Mouse (Mus musculus): ENCODE measurements around the gene Fgfr2. TPM values are rescaled to one million over a fixed set of nuclear protein-coding genes. Genes with fewer than 3 reads are reported as not detected.
A peak's percentile ranks its signal among the peaks of the same experiment; 100 is the strongest.

The Fgfr2 gene
- polyA plus RNA-seq, 1 experiment from 2014 or later, result 169 TPM

DNA sequence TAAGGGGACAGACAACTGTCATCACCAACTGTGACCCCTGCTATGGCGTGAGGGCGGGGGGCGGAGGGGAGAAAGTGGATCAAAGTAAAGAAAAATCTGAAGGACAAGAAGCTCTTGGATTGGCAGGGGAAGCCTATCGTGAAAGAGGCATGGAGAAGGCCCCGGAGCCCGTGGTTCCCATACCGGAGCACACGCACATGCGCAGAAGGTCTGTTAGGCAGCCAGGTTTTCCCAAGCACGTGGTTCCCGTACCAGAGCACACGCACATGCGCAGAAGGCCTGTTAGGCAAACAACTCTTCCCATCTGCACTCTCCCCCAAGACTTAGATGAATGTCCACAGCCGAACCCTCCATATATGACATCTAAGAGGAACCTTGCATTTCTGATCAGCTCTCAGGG, 878.5 kb downstream of the Fgfr2 start:
- Histone ChIP-seq H3K4me2 (replicated peaks; ENCODE audit: low read depth, low read length) (no peak overlapping the region), H3K27ac (ENCODE audit: low read length) (no peak overlapping the region), H3K4me1 (ENCODE audit: control insufficient read depth, insufficient read depth, low read length) (no peaks in the 10 kb centered on the region; the same call in 1 of the 2 replicates), H3K4me3 (ENCODE audit: low read depth, low read length) (no peak overlapping the region), H3K36me3 (ENCODE audit: control insufficient read depth, insufficient read depth, low read length) (peaks cover 20% of the 10 kb centered on the region; the same call in 1 of the 2 replicates), H3K9ac (replicated peaks; ENCODE audit: low read depth, low read length) (no peak overlapping the region), H3K27me3 (ENCODE audit: control insufficient read depth, insufficient read depth, low read length) (no peaks in the 10 kb centered on the region), H3K9me3 (ENCODE audit: control insufficient read depth, low read depth, low read length) (no peaks in the 10 kb centered on the region)
- ATAC-seq (ENCODE audit: insufficient number of reproducible peaks, insufficient read depth, low FRiP score, low read depth), result no peak
- WGBS, result 91% methylated on average over 14 of the region's 14 CpGs

DNA sequence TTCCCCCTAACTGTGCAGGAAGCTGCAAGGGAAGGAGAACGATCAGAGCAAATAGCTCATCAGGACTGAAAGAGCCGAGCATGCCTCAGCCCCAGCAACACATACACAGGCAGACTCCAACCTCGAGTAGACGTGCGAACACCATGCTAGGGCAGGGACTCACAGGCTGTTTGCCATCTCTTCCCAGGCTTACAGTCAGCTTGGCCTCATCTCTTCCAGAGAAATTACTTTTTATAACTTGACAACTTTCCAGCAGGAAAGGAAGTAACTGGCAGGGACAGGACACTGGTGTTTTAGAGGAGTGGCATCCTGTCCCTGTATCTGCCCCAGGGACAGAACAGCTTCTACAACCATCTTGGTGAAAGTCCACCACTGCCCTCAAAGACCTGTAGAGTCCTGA, 879.9 kb downstream of the Fgfr2 start:
- H3K36me3 ChIP-seq (ENCODE audit: control insufficient read depth, insufficient read depth, low read length), result peaks cover 23% of the 10 kb centered on the region; the same call in 1 of the 2 replicates
- no peaks in the 10 kb centered on the region for H3K9me3 ChIP-seq (ENCODE audit: control insufficient read depth, low read depth, low read length)
- 89% methylated on average over 5 of the region's 5 CpGs for WGBS
- no peak overlapping the region for H3K9ac ChIP-seq (replicated peaks; ENCODE audit: low read depth, low read length)
- H3K27ac ChIP-seq (ENCODE audit: low read length), result no peak overlapping the region; the same call in 1 of the 2 replicates
- H3K4me2 ChIP-seq (replicated peaks; ENCODE audit: low read depth, low read length), result no peak overlapping the region
- H3K4me3 ChIP-seq (ENCODE audit: low read depth, low read length), result no peak overlapping the region
- ATAC-seq (ENCODE audit: insufficient number of reproducible peaks, insufficient read depth, low FRiP score, low read depth), result no peak
- H3K27me3 ChIP-seq (ENCODE audit: control insufficient read depth, insufficient read depth, low read length), result no peaks in the 10 kb centered on the region
- no peaks in the 10 kb centered on the region; the same call in 1 of the 2 replicates for H3K4me1 ChIP-seq (ENCODE audit: control insufficient read depth, insufficient read depth, low read length)

DNA sequence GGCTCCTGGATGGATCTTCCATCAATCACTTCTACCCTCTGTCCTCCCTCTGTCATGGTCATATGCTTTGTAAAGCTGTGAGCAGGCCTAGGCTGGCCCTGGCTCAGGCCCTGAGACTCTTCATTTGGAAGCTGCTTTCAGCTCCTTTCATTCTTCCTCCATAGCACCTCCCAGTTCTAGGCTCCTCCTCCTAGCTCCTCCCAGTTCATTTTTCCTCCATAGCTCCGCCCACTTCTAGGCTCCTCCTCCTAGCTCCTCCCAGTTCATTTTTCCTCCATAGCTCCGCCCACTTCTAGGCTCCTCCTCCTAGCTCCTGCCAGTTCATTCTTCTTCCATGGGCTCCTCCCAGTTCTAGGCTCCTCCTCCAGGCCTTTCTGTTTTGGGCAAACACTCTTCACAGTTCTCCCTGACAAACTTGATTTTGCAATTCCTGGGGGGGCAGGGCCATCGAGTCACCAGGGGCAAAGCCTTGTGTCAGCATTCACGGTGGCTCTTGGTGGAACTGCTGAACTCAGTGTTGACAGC, 880.5 kb downstream of the Fgfr2 start:
- no peaks in the 10 kb centered on the region for H3K27me3 ChIP-seq (ENCODE audit: control insufficient read depth, insufficient read depth, low read length)
- no peak overlapping the region for H3K9ac ChIP-seq (replicated peaks; ENCODE audit: low read depth, low read length)
- WGBS, result 46% methylated on average over 4 of the region's 4 CpGs
- H3K27ac ChIP-seq (ENCODE audit: low read length), result no peak overlapping the region; the same call in 1 of the 2 replicates
- no peaks in the 10 kb centered on the region; the same call in 1 of the 2 replicates for H3K4me1 ChIP-seq (ENCODE audit: control insufficient read depth, insufficient read depth, low read length)
- H3K36me3 ChIP-seq (ENCODE audit: control insufficient read depth, insufficient read depth, low read length), result peaks cover 28% of the 10 kb centered on the region; the same call in 1 of the 2 replicates
- ATAC-seq (ENCODE audit: insufficient number of reproducible peaks, insufficient read depth, low FRiP score, low read depth), result peak; percentile 56; the same call in 1 of the 2 replicates
- H3K9me3 ChIP-seq (ENCODE audit: control insufficient read depth, low read depth, low read length), result no peaks in the 10 kb centered on the region
- no peak overlapping the region for H3K4me2 ChIP-seq (replicated peaks; ENCODE audit: low read depth, low read length)
- no peak overlapping the region for H3K4me3 ChIP-seq (ENCODE audit: low read depth, low read length)

DNA sequence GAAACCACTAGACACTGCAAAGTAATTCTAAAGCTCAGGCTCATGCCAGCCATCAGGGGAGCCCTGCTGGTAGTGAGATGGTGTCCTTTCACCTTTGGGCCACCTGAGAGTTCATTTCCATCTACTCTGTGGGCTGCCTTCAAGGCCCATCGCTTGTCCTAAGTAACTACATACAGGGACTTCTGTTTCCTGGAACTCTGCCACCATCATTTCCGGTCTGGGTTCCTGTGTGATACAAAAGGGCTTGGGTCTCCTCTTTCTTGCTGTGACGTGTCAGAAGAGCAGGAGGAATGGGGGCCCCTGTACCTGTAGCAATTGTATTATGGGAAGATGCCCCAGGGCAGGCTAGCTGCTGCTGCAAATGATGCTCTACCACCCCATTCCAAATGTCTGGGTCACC, 884.2 kb downstream of the Fgfr2 start:
- no peak overlapping the region for H3K4me2 ChIP-seq (replicated peaks; ENCODE audit: low read depth, low read length)
- ATAC-seq (ENCODE audit: insufficient number of reproducible peaks, insufficient read depth, low FRiP score, low read depth), result no peak
- H3K9ac ChIP-seq (replicated peaks; ENCODE audit: low read depth, low read length), result no peak overlapping the region
- H3K36me3 ChIP-seq (ENCODE audit: control insufficient read depth, insufficient read depth, low read length), result peaks cover 31% of the 10 kb centered on the region; the same call in 1 of the 2 replicates
- H3K27ac ChIP-seq (ENCODE audit: low read length), result no peak overlapping the region
- 0 out of 2 replicates have a peak, but pooled peaks cover 5% of the 10 kb centered on the region for H3K4me1 ChIP-seq (ENCODE audit: control insufficient read depth, insufficient read depth, low read length)
- no peaks in the 10 kb centered on the region for H3K9me3 ChIP-seq (ENCODE audit: control insufficient read depth, low read depth, low read length)
- 80% methylated on average over 3 of the region's 3 CpGs for WGBS
- H3K27me3 ChIP-seq (ENCODE audit: control insufficient read depth, insufficient read depth, low read length), result no peaks in the 10 kb centered on the region
- H3K4me3 ChIP-seq (ENCODE audit: low read depth, low read length), result no peak overlapping the region

DNA sequence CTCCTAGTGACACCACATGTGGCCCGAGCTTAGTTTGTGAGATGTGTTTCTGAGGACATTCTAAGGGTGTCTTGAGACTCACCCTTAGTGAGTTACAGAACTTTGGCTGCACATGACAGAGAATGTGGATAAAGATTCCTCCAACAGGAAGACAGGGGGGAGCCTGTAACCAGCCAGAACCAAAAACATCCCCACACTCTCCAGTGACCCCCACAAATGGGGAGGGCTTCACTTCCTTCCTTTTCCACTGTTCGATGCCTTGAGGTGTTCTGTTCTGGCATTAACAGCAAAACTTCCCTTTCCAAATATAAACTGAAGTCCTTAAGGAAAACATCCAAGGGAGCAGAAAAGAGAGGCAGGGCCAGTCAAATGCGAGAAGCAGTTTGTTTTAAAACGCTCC, 886.0 kb downstream of the Fgfr2 start:
- H3K9ac ChIP-seq (replicated peaks; ENCODE audit: low read depth, low read length), result no peak overlapping the region
- H3K4me2 ChIP-seq (replicated peaks; ENCODE audit: low read depth, low read length), result no peak overlapping the region
- peak overlapping the region; percentile 21; the same call in 1 of the 2 replicates for H3K27ac ChIP-seq (ENCODE audit: low read length)
- 0 out of 2 replicates have a peak, but pooled peaks cover 6% of the 10 kb centered on the region for H3K4me1 ChIP-seq (ENCODE audit: control insufficient read depth, insufficient read depth, low read length)
- no peak overlapping the region for H3K4me3 ChIP-seq (ENCODE audit: low read depth, low read length)
- H3K36me3 ChIP-seq (ENCODE audit: control insufficient read depth, insufficient read depth, low read length), result peaks cover 31% of the 10 kb centered on the region; the same call in 1 of the 2 replicates
- 54% methylated on average over 4 of the region's 4 CpGs for WGBS
- H3K9me3 ChIP-seq (ENCODE audit: control insufficient read depth, low read depth, low read length), result no peaks in the 10 kb centered on the region
- ATAC-seq (ENCODE audit: insufficient number of reproducible peaks, insufficient read depth, low FRiP score, low read depth), result no peak
- H3K27me3 ChIP-seq (ENCODE audit: control insufficient read depth, insufficient read depth, low read length), result no peaks in the 10 kb centered on the region

DNA sequence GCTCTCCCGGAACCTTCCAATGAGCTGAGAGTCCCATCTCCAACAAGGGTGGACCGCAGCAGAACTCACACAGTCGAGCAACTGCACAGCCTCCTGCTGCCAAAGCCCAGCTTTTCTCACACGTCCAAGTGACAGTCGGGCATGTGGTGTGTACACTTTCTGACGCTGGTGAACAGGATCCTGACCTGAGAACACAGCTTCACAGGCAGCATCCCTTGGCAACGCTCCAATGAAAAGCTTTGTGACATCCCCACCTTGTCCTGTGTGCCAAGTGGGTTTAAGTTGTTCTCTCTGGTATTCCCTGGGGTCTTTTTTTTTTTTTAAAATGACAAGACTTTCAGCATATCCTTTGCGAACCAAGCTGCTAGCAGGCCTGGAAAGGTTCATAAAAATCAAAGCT, 886.4 kb downstream of the Fgfr2 start:
- H3K27me3 ChIP-seq (ENCODE audit: control insufficient read depth, insufficient read depth, low read length), result no peaks in the 10 kb centered on the region
- H3K27ac ChIP-seq (ENCODE audit: low read length), result no peak overlapping the region
- no peaks in the 10 kb centered on the region for H3K9me3 ChIP-seq (ENCODE audit: control insufficient read depth, low read depth, low read length)
- WGBS, result 76% methylated on average over 8 of the region's 8 CpGs
- H3K9ac ChIP-seq (replicated peaks; ENCODE audit: low read depth, low read length), result no peak overlapping the region
- 0 out of 2 replicates have a peak, but pooled peaks cover 6% of the 10 kb centered on the region for H3K4me1 ChIP-seq (ENCODE audit: control insufficient read depth, insufficient read depth, low read length)
- no peak overlapping the region for H3K4me3 ChIP-seq (ENCODE audit: low read depth, low read length)
- ATAC-seq (ENCODE audit: insufficient number of reproducible peaks, insufficient read depth, low FRiP score, low read depth), result no peak
- no peak overlapping the region for H3K4me2 ChIP-seq (replicated peaks; ENCODE audit: low read depth, low read length)
- H3K36me3 ChIP-seq (ENCODE audit: control insufficient read depth, insufficient read depth, low read length), result peaks cover 29% of the 10 kb centered on the region; the same call in 1 of the 2 replicates

DNA sequence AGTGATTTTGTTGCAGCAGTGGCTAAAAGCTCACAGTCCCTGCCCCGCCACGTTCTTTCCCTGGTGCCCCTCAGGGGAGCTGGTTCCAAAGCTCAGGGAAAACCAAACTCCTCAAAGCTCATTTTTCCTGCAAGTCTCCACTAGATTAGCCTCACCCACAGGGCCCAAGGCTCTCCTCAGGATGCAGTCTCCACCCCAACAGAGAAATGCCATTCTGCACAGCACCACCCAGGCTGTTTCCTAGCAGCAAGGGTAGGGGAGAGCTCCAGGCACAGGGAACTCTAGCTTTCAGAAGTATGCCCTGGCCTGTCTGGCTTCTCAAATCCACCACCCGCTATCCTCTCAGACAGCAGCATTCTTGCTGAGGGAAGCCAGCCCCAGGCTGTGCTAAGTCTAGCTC, 888.9 kb downstream of the Fgfr2 start:
- no peak overlapping the region for H3K9ac ChIP-seq (replicated peaks; ENCODE audit: low read depth, low read length)
- peaks cover 21% of the 10 kb centered on the region; the same call in 1 of the 2 replicates for H3K36me3 ChIP-seq (ENCODE audit: control insufficient read depth, insufficient read depth, low read length)
- H3K27me3 ChIP-seq (ENCODE audit: control insufficient read depth, insufficient read depth, low read length), result no peaks in the 10 kb centered on the region
- 51% methylated on average over 3 of the region's 3 CpGs for WGBS
- no peaks in the 10 kb centered on the region for H3K9me3 ChIP-seq (ENCODE audit: control insufficient read depth, low read depth, low read length)
- peak overlapping the region; percentile 44; the same call in 1 of the 2 replicates for H3K27ac ChIP-seq (ENCODE audit: low read length)
- 0 out of 2 replicates have a peak, but pooled peaks cover 6% of the 10 kb centered on the region for H3K4me1 ChIP-seq (ENCODE audit: control insufficient read depth, insufficient read depth, low read length)
- no peak overlapping the region for H3K4me3 ChIP-seq (ENCODE audit: low read depth, low read length)
- no peak for ATAC-seq (ENCODE audit: insufficient number of reproducible peaks, insufficient read depth, low FRiP score, low read depth)
- no peak overlapping the region for H3K4me2 ChIP-seq (replicated peaks; ENCODE audit: low read depth, low read length)

DNA sequence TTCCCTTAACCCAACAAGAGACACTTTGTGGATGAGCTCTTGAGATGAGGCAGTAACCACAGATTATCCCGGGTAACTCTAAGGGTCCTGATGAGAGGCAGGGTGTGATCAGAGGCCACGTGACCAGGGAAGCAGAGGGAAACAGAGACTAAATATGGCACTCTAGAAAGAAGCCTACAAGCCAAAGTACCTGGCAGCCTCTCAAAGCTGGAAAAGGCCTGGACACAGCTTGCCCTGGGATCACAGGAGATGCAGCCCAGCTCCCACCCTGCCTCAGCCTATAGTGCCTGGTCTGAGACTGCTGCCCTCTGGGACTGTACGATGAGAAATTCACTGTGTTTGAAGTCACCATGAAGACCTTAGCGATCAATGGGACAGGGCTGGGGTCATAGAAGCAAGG, 889.4 kb downstream of the Fgfr2 start:
- WGBS, result 72% methylated on average over 4 of the region's 4 CpGs
- Histone ChIP-seq H3K36me3 (ENCODE audit: control insufficient read depth, insufficient read depth, low read length) (peaks cover 21% of the 10 kb centered on the region; the same call in 1 of the 2 replicates), H3K27ac (ENCODE audit: low read length) (peak overlapping the region; percentile 44; the same call in 1 of the 2 replicates), H3K27me3 (ENCODE audit: control insufficient read depth, insufficient read depth, low read length) (no peaks in the 10 kb centered on the region), H3K4me2 (replicated peaks; ENCODE audit: low read depth, low read length) (no peak overlapping the region), H3K9me3 (ENCODE audit: control insufficient read depth, low read depth, low read length) (no peaks in the 10 kb centered on the region), H3K9ac (replicated peaks; ENCODE audit: low read depth, low read length) (no peak overlapping the region), H3K4me1 (ENCODE audit: control insufficient read depth, insufficient read depth, low read length) (0 out of 2 replicates have a peak, but pooled peaks cover 6% of the 10 kb centered on the region), H3K4me3 (ENCODE audit: low read depth, low read length) (no peak overlapping the region)
- ATAC-seq (ENCODE audit: insufficient number of reproducible peaks, insufficient read depth, low FRiP score, low read depth), result no peak

All from stomach, embryonic 14.5 days (tissue).